Comparison of ENCODE assay signal across 8 mouse cellular contexts in genomic region chr7:45369836-45370474, GRCm38 (mm10). TPM values are rescaled to one million over a fixed set of nuclear protein-coding genes. Genes with fewer than 3 reads are reported as not detected.
DNase-seq lines count a peak whose midpoint lies in the region; ATAC-seq and TF ChIP-seq lines count a peak whose summit lies in the region.

No protein-coding gene starts in this region.

- TF ChIP-seq EP300 in heart, adult 2 months (IDR thresholded peaks at IDR 0.05; ENCODE audit: insufficient read depth, low read depth, low read length), result no peak

- no peak for DNase-seq in heart, adult 2 months
- DNase-seq in heart, adult 8-10 months (ENCODE audit: low spot score), result no peak
- no peak for DNase-seq in thymus, adult 2 months
- no peak for DNase-seq in thymus, postnatal 25 days
- DNase-seq in spleen, adult 18-20 months, result no peak
- no peak for DNase-seq in left cerebral cortex, adult 18-20 months (ENCODE audit: low spot score in 2 of 2)

- H3K4me2 ChIP-seq in intestine, postnatal 0 days (replicated peaks; ENCODE audit: low read depth), result peak overlapping the region; percentile 98

- 0 out of 2 replicates have a peak, but pooled peaks have one; percentile 5 for ATAC-seq in intestine, postnatal 0 days

- H3K27ac ChIP-seq in heart, adult 2 months, result no peak overlapping the region
- no peak overlapping the region for H3K27ac ChIP-seq in thymus, adult 2 months (ENCODE audit: control insufficient read depth, insufficient read depth, low read length)
- no peak overlapping the region for H3K27ac ChIP-seq in intestine, postnatal 0 days (ENCODE audit: low read depth, low read length)
- no peak overlapping the region for H3K27ac ChIP-seq in small intestine, adult 2 months (ENCODE audit: insufficient read depth, low read depth, low read length)

- peak overlapping the region; percentile 56 for H3K4me3 ChIP-seq in heart, adult 2 months
- peak overlapping the region; percentile 49 for H3K4me3 ChIP-seq in thymus, adult 2 months (ENCODE audit: control insufficient read depth, insufficient read depth, low read length)
- peak overlapping the region; percentile 53 for H3K4me3 ChIP-seq in intestine, postnatal 0 days (ENCODE audit: low read depth, low read length)
- peak overlapping the region; percentile 57 for H3K4me3 ChIP-seq in small intestine, adult 2 months (ENCODE audit: low read depth, low read length)

- H3K79me2 ChIP-seq in heart, adult 2 months (replicated peaks; ENCODE audit: control insufficient read depth, insufficient read depth, low read length), result no peaks in the 10 kb centered on the region

- intact Hi-C loops in heart, adult 2 months (cut with DNase I), result loop anchor here (2.0 to 10.0 kb wide), 3 partner anchors 23 to 65 kb away; partner anchors contain the start of gene Hrc

- H3K9ac ChIP-seq in heart, adult 2 months (ENCODE audit: low read depth, low read length), result peak overlapping the region; percentile 44
- H3K9ac ChIP-seq in intestine, postnatal 0 days (ENCODE audit: low read depth, low read length), result peak overlapping the region; percentile 48

- TF ChIP-seq CTCF in heart, adult 2 months (IDR thresholded peaks at IDR 0.05), result no peak
- TF ChIP-seq CTCF in thymus, adult 2 months (IDR thresholded peaks at IDR 0.05; ENCODE audit: borderline replicate concordance, control insufficient read depth, extremely low read depth, insufficient read depth, low read length, poor library complexity), result no peak
- no peak for TF ChIP-seq CTCF in intestine, postnatal 0 days (IDR thresholded peaks at IDR 0.05; ENCODE audit: low read depth)
- no peak for TF ChIP-seq CTCF in small intestine, adult 2 months (IDR thresholded peaks at IDR 0.05; ENCODE audit: extremely low read depth, insufficient read length, insufficient replicate concordance, low read depth, low read length)

- H3K36me3 ChIP-seq in heart, adult 2 months (ENCODE audit: control insufficient read depth, insufficient read depth, low read length), result no peaks in the 10 kb centered on the region
- H3K36me3 ChIP-seq in thymus, adult 2 months (ENCODE audit: control insufficient read depth, insufficient read depth, low read length), result no peaks in the 10 kb centered on the region; the same call in 1 of the 2 replicates
- H3K36me3 ChIP-seq in intestine, postnatal 0 days (ENCODE audit: control insufficient read depth, insufficient read depth), result peaks cover 3% of the 10 kb centered on the region; the same call in 1 of the 2 replicates
- H3K36me3 ChIP-seq in small intestine, adult 2 months (ENCODE audit: control insufficient read depth, insufficient read depth, low read length), result 0 out of 2 replicates have a peak, but pooled peaks cover 4% of the 10 kb centered on the region

- peaks cover 1% of the 10 kb centered on the region; the same call in 1 of the 2 replicates for H3K4me1 ChIP-seq in heart, adult 2 months (ENCODE audit: control insufficient read depth, insufficient read depth, low read length)
- peaks cover 28% of the 10 kb centered on the region for H3K4me1 ChIP-seq in thymus, adult 2 months (replicated peaks; ENCODE audit: control insufficient read depth, insufficient read depth, low read length)
- H3K4me1 ChIP-seq in intestine, postnatal 0 days (replicated peaks; ENCODE audit: control insufficient read depth, insufficient read depth, low read length), result peaks cover 4% of the 10 kb centered on the region; the same call in 1 of the 2 replicates
- peaks cover 23% of the 10 kb centered on the region for H3K4me1 ChIP-seq in small intestine, adult 2 months (ENCODE audit: control insufficient read depth, insufficient read depth, insufficient read length, low read length)

- H3K9me3 ChIP-seq in intestine, postnatal 0 days (ENCODE audit: control insufficient read depth), result no peaks in the 10 kb centered on the region

- no peak for TF ChIP-seq POLR2A in heart, adult 2 months (IDR thresholded peaks at IDR 0.05; ENCODE audit: insufficient read depth, low read depth, low read length)
- no peak for TF ChIP-seq POLR2A in thymus, adult 2 months (IDR thresholded peaks at IDR 0.05; ENCODE audit: control insufficient read depth, extremely low read depth, insufficient read depth, low read length, poor library complexity)
- no peak for TF ChIP-seq POLR2A in small intestine, adult 2 months (IDR thresholded peaks at IDR 0.05; ENCODE audit: low read depth, low read length)

- H3K27me3 ChIP-seq in heart, adult 2 months (ENCODE audit: control insufficient read depth, insufficient read depth, low read length), result no peaks in the 10 kb centered on the region; the same call in 1 of the 2 replicates
- H3K27me3 ChIP-seq in thymus, adult 2 months (ENCODE audit: control insufficient read depth, insufficient read depth, low read length), result peaks cover 13% of the 10 kb centered on the region
- H3K27me3 ChIP-seq in intestine, postnatal 0 days (replicated peaks; ENCODE audit: control insufficient read depth, insufficient read depth, low read length), result peaks cover 31% of the 10 kb centered on the region
- peaks cover 23% of the 10 kb centered on the region for H3K27me3 ChIP-seq in small intestine, adult 2 months (ENCODE audit: control insufficient read depth, insufficient read depth, low read length)

- 8% methylated on average over 49 of the region's 52 CpGs for WGBS in heart, adult 2 months
- WGBS in thymus, adult 2 months, result 8% methylated on average over 52 of the region's 52 CpGs
- 5% methylated on average over 52 of the region's 52 CpGs for WGBS in intestine, postnatal 0 days
- 6% methylated on average over 52 of the region's 52 CpGs for WGBS in small intestine, adult 2 months

RNA-seq across cellular contexts. Expression of gene Lin7b, which starts 0.4 kb away (rescaled TPM):
- total RNA-seq in heart, adult 2 months (2021), result 1 to 10 TPM; 1.0 to 1.6 TPM
- 2.3 and 3.4 TPM in 2 replicates for polyA plus RNA-seq in heart, adult 2 months (2012; rRNA removed)
- total RNA-seq in heart, adult 8-10 months (2022), result 1 to 10 TPM; 1.0 to 1.5 (median 1.3) TPM
- polyA plus RNA-seq in thymus, adult 2 months (2012; rRNA removed), result 0.65 and 1.0 TPM in 2 replicates
- polyA plus RNA-seq in intestine, postnatal 0 days (2015; fragmentation: Nextera tagmentation; extraction: Ambion mirVana), result 3.4 TPM in 2 replicates
- polyA plus RNA-seq in small intestine, adult 2 months (2012; rRNA removed), result 2.9 and 4.0 TPM in 2 replicates
- 100 to 1,000 TPM; 133 to 165 TPM for total RNA-seq in left cerebral cortex, adult 18-20 months (2021)

RNA-seq across cellular contexts. Expression of gene Ppfia3, which starts 3.1 kb away (rescaled TPM):
- under 1 TPM; 0.11 to 0.26 TPM for total RNA-seq in heart, adult 2 months (2021)
- 0.09 and 0.14 TPM in 2 replicates for polyA plus RNA-seq in heart, adult 2 months (2012; rRNA removed)
- total RNA-seq in heart, adult 8-10 months (2022), result under 1 TPM; 0.11 to 0.33 (median 0.20) TPM
- polyA plus RNA-seq in thymus, adult 2 months (2012; rRNA removed), result 0.65 and 0.89 TPM in 2 replicates
- 24.5 and 24.8 TPM in 2 replicates for polyA plus RNA-seq in intestine, postnatal 0 days (2015; fragmentation: Nextera tagmentation; extraction: Ambion mirVana)
- 15.4 and 63.9 TPM in 2 replicates for polyA plus RNA-seq in small intestine, adult 2 months (2012; rRNA removed)
- 100 to 1,000 TPM; 154 to 170 TPM for total RNA-seq in left cerebral cortex, adult 18-20 months (2021)

RNA-seq across cellular contexts. Expression of gene Snrnp70, which starts 25.6 kb away (rescaled TPM):
- 10 to 100 TPM; 85.0 to 99.5 TPM for total RNA-seq in heart, adult 2 months (2021)
- polyA plus RNA-seq in heart, adult 2 months (2012; rRNA removed), result 117 and 151 TPM in 2 replicates
- 100 to 1,000 TPM in 1 of 4 experiments, 10 to 100 TPM in 3; 68.3 to 107 (median 86.7) TPM for total RNA-seq in heart, adult 8-10 months (2022)
- polyA plus RNA-seq in thymus, adult 2 months (2012; rRNA removed), result 693 and 725 TPM in 2 replicates
- polyA plus RNA-seq in intestine, postnatal 0 days (2015; fragmentation: Nextera tagmentation; extraction: Ambion mirVana), result 81.3 and 85.5 TPM in 2 replicates
- 73.2 and 122 TPM in 2 replicates for polyA plus RNA-seq in small intestine, adult 2 months (2012; rRNA removed)
- 100 to 1,000 TPM; 372 to 395 TPM for total RNA-seq in left cerebral cortex, adult 18-20 months (2021)

RNA-seq across cellular contexts. Expression of gene Hrc, which starts 34.9 kb away (rescaled TPM):
- total RNA-seq in heart, adult 2 months (2021), result 1,000 to 10,000 TPM in 1 of 2 experiments, 100 to 1,000 TPM in 1; 863 to 1,007 TPM
- polyA plus RNA-seq in heart, adult 2 months (2012; rRNA removed), result 383 and 578 TPM in 2 replicates
- 1,000 to 10,000 TPM; 1,032 to 1,216 (median 1,081) TPM for total RNA-seq in heart, adult 8-10 months (2022)
- 0.56 and 9.1 TPM in 2 replicates for polyA plus RNA-seq in thymus, adult 2 months (2012; rRNA removed)
- polyA plus RNA-seq in intestine, postnatal 0 days (2015; fragmentation: Nextera tagmentation; extraction: Ambion mirVana), result 0.76 and 0.88 TPM in 2 replicates
- polyA plus RNA-seq in small intestine, adult 2 months (2012; rRNA removed), result 0.14 and 0.46 TPM in 2 replicates
- total RNA-seq in left cerebral cortex, adult 18-20 months (2021), result under 1 TPM; 0.19 to 0.30 TPM

RNA-seq across cellular contexts. Expression of gene Kcna7, which starts 35.5 kb away (rescaled TPM):
- total RNA-seq in heart, adult 2 months (2021), result 1 to 10 TPM; 5.9 to 6.0 TPM
- polyA plus RNA-seq in heart, adult 2 months (2012; rRNA removed), result 6.7 and 7.6 TPM in 2 replicates
- 1 to 10 TPM; 5.5 to 8.0 (median 6.9) TPM for total RNA-seq in heart, adult 8-10 months (2022)
- 0.68 and 1.1 TPM in 2 replicates for polyA plus RNA-seq in thymus, adult 2 months (2012; rRNA removed)
- polyA plus RNA-seq in intestine, postnatal 0 days (2015; fragmentation: Nextera tagmentation; extraction: Ambion mirVana), result 0.07 and 0.08 TPM in 2 replicates
- polyA plus RNA-seq in small intestine, adult 2 months (2012; rRNA removed), result 0.04 TPM in 1 of 2 replicates, not detected in the other
- total RNA-seq in left cerebral cortex, adult 18-20 months (2021), result not detected
